Mouse (Mus musculus) hindbrain, embryonic 11.5 days (tissue): ENCODE measurements at regions not wholly inside any gene's neighbourhood (a gene's known extent, or its start where the extent isn't known, plus 50 kb on each side); places are given as distances from the start of the nearest gene placed in this dataset.

Experiments used
- ATAC-seq: fragments of 200-750 bp; cut with Nextera tagmentation; 2 replicates; pipeline ENCODE4 v1.8.0; 2017; ENCODE audit warnings: mild to moderate bottlenecking, moderate TSS enrichment, moderate library complexity; ENCODE audit not compliant: low FRiP score
- DNase-seq: peaks from one replicate; pipeline ENCODE4 v3.0.0-alpha.2; 2015; ENCODE audit warnings: low spot score
- H3K27ac ChIP-seq: fragments of 300-500 bp; sonication (generic); 2 replicates; pipeline ENCODE4 v1.5.1; 2014; ENCODE audit warnings: mild to moderate bottlenecking, low read depth, low read length
- H3K27me3 ChIP-seq: fragments of 300-500 bp; sonication (generic); 2 replicates; pipeline ENCODE4 v1.6.1; 2014; ENCODE audit warnings: mild to moderate bottlenecking, low read length, moderate library complexity, mixed read lengths; ENCODE audit not compliant: control insufficient read depth, insufficient read depth
- H3K36me3 ChIP-seq: fragments of 300-500 bp; sonication (generic); 2 replicates; pipeline ENCODE4 v1.6.1; 2014; ENCODE audit warnings: mild to moderate bottlenecking, low read length, moderate library complexity, mixed read lengths; ENCODE audit not compliant: control insufficient read depth, insufficient read depth
- H3K4me1 ChIP-seq: fragments of 300-500 bp; sonication (generic); replicated peaks from 2 replicates; pipeline ENCODE4 v1.6.1; 2014; ENCODE audit warnings: low read length, mixed read lengths; ENCODE audit not compliant: control insufficient read depth, insufficient read depth
- H3K4me2 ChIP-seq: fragments of 300-500 bp; sonication (generic); replicated peaks from 2 replicates; pipeline ENCODE4 v1.6.1; 2014; ENCODE audit warnings: mild to moderate bottlenecking, low read depth, low read length
- H3K4me3 ChIP-seq: fragments of 300-500 bp; sonication (generic); 2 replicates; pipeline ENCODE4 v1.5.1; 2014; ENCODE audit warnings: low read depth, low read length
- H3K9ac ChIP-seq: fragments of 300-500 bp; sonication (generic); 2 replicates; pipeline ENCODE4 v1.6.1; 2014; ENCODE audit warnings: low read depth, low read length
- H3K9me3 ChIP-seq: fragments of 300-500 bp; sonication (generic); 2 replicates; pipeline ENCODE4 v1.6.1; 2016; ENCODE audit warnings: low read length; ENCODE audit not compliant: control insufficient read depth
- WGBS: fragments of 180-500 bp; shearing (Covaris S2); extraction: QIAGEN DNeasy Blood & Tissue Kit; methylation state at CpG from one replicate; pipeline ENCODE4 v1.1.7; 2014; 5-methylcytosine and 5-hydroxymethylcytosine counted together

DNA sequence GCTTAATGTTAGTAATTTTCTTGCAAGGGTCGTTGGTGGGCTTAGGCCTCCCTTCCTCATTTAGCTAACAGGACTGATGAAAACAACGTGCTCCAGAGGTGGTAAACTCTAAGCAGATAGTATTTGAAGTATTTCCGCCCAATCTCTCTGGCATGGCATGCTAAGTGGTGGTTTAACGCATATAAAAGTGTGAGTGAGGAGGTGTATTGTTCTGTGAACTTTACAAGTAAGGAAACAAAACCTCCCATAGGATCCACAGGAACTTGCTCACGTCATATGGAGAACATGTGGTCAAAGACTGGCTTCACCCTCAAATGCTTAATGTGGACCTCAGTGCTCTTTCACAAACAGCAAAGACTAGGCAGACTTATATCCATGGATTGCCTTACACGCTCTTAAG lies 56.5 kb upstream of the Tars start:
- 76% methylated on average over 6 of the region's 6 CpGs for WGBS
- no peak overlapping the region for H3K27ac ChIP-seq
- ATAC-seq = no peak
- H3K4me2 ChIP-seq = no peak overlapping the region
- no peaks in the 10 kb centered on the region for H3K9me3 ChIP-seq
- H3K4me3 ChIP-seq = no peak overlapping the region
- H3K4me1 ChIP-seq = no peaks in the 10 kb centered on the region
- no peaks in the 10 kb centered on the region for H3K36me3 ChIP-seq
- H3K27me3 ChIP-seq = no peaks in the 10 kb centered on the region
- no peak for DNase-seq
- H3K9ac ChIP-seq = no peak overlapping the region

DNA sequence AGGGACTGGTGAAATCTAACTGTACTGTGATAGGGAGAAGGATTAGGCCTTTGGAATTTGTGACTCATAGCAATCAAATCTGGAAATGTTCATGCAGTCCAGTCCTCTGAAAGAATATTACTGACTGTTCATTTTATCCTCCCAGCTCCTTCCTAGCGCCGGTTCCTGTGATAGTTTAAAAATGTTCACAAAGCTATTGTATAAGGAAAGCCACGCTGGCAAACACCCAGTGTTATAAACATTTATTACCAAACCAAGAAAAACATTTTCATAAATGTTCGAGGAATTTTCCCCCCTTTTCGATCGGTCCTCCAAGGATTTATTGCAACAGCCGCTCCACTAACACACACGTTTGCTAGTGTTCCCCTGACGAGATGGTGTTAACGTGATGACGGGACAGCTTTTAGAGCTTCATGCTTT lies 55.9 kb upstream of the Tars start:
- no peaks in the 10 kb centered on the region for H3K27me3 ChIP-seq
- H3K4me1 ChIP-seq = no peaks in the 10 kb centered on the region
- no peaks in the 10 kb centered on the region for H3K36me3 ChIP-seq
- no peak overlapping the region for H3K27ac ChIP-seq
- DNase-seq (no peak), ATAC-seq (no peak)
- no peaks in the 10 kb centered on the region for H3K9me3 ChIP-seq
- H3K4me2 ChIP-seq = no peak overlapping the region
- 89% methylated on average over 11 of the region's 11 CpGs for WGBS
- no peak overlapping the region for H3K9ac ChIP-seq
- H3K4me3 ChIP-seq = no peak overlapping the region

DNA sequence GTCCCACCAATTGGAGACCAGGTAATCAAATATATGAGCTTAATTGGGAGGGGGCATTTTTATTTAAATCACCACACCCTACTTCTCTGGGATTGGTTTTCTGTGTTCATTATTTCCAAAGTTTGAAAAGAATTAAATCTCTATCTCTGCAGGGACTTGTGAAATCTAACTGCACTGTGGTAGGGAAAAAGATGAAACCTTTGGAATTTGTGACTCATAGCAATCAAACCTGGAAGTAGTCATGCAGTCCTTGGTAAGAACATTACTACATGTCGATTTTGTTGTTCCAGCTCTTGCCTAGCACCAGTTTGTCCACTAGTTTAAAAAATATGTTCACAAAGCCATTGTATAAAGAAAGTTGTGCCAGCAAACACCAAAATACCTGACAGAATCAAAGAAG lies 54.5 kb upstream of the Tars start:
- ATAC-seq = no peak
- Histone ChIP-seq H3K4me1 (no peaks in the 10 kb centered on the region), H3K4me2 (no peak overlapping the region), H3K9ac (no peak overlapping the region), H3K27ac (no peak overlapping the region), H3K9me3 (no peaks in the 10 kb centered on the region), H3K27me3 (no peaks in the 10 kb centered on the region), H3K4me3 (no peak overlapping the region), H3K36me3 (no peaks in the 10 kb centered on the region)
- no peak for DNase-seq
- WGBS = 93% methylated on average over 1 of the region's 1 CpGs

DNA sequence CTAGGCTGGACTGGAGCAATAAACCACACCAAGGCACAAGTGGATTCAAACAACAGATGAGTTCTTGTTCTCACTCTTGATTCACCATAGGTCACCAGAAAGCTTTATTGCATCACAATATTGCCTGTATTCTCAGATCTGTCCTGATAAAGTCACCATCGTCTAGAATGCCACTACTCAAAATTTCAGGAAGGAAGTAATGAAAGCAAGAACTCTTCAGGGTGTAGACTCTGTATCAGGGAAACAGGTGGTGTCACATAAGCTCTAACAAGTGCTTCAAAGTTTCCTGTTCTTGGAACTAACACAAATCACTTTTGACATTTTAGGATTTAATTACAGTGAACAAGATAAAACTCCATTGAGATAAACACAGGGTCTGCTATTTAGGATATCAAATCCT lies 52.2 kb upstream of the Tars start:
- H3K27ac ChIP-seq = no peak overlapping the region
- no peaks in the 10 kb centered on the region for H3K27me3 ChIP-seq
- H3K9ac ChIP-seq = no peak overlapping the region
- no peak overlapping the region for H3K4me2 ChIP-seq
- no peaks in the 10 kb centered on the region for H3K36me3 ChIP-seq
- ATAC-seq = no peak
- no peaks in the 10 kb centered on the region for H3K9me3 ChIP-seq
- 85% methylated on average over 1 of the region's 1 CpGs for WGBS
- no peak overlapping the region for H3K4me3 ChIP-seq
- no peak for DNase-seq
- no peaks in the 10 kb centered on the region for H3K4me1 ChIP-seq
